Mouse (Mus musculus): Measurements from ENCODE around the gene Slc38a9. TPM values are rescaled to one million over a fixed set of nuclear protein-coding genes. Genes with fewer than 3 reads are reported as not detected.
"Not testable (repeated sequence)": the region's sequence is repeated elsewhere in the genome, so short reads cannot be mapped to it uniquely, and the experiment has no call there.

Gene Slc38a9
- total RNA-seq, 2 experiments from 2014 or later, result 18.0 to 26.5 TPM

DNA sequence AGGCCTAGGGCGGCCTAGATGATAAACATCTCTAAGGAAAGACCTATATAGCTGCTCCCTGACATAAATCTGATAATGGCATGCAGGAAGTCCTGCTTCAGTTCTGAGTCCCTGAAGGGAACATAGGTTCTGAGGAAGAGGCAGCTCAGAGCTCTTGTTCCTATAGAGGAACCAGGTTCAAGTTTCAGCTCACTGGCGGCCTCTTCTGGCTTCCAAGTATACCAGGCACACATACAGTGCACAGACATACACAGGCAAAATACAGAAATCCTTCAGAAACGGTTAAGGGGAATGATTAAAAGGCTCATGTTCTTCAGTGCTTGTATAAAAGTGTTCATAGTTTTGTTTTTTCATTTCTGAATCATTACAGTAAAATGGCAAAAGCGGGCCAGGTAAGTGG, 17.6 kb downstream of the Slc38a9 start:
- ATAC-seq (ENCODE audit: poor library complexity, severe bottlenecking), result peak; percentile 58

GRCm38 (mm10) chr13:112683312-112683711, 22.8 kb downstream of the Slc38a9 start:
- ATAC-seq (ENCODE audit: poor library complexity, severe bottlenecking), result no peak

- ATAC-seq (ENCODE audit: poor library complexity, severe bottlenecking), result no peak
These were observed 23.4 kb downstream of the Slc38a9 start for GRCm38 (mm10) chr13:112683970-112684369.

GRCm38 (mm10) chr13:112686155-112686554, 25.6 kb downstream of the Slc38a9 start:
- ATAC-seq (ENCODE audit: poor library complexity, severe bottlenecking), result no peak

GRCm38 (mm10) chr13:112692870-112693553, 32.5 kb downstream of the Slc38a9 start:
- no peak for ATAC-seq (ENCODE audit: poor library complexity, severe bottlenecking)

DNA sequence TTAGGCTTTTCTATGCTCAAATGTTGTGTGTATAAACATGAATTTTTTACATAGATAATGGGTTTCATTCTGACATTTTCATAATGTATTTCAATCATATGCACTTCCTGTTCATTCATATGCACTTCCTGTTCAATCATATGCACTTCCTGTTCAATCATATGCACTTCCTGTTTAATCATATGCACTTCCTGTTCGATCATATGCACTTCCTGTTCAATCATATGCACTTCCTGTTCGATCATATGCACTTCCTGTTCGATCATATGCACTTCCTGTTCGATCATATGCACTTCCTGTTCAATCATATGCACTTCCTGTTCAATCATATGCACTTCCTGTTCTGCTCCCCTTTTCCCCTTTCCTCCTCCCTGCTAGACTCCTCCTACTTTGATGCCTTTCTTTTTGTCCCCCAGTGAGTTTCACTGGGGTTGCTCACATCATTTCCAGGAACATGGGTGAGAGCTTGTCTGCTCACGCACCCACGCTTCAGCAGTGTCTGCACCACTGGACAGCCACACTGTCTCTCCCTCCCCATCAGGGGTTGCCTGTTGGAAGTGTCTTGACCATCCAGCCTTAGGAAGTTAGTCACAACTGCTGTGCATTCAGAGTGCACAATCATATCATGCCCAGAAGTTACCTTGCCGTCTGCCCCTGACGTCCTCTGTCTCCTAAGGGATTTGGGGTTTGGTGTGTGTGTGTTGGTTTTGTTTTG, 35.1 kb downstream of the Slc38a9 start:
- ATAC-seq (ENCODE audit: poor library complexity, severe bottlenecking), result peak; percentile 47

- no peak for ATAC-seq (ENCODE audit: poor library complexity, severe bottlenecking)
These were observed 40.7 kb downstream of the Slc38a9 start for GRCm38 (mm10) chr13:112701256-112701655.

- no peak for ATAC-seq (ENCODE audit: poor library complexity, severe bottlenecking)
These were observed 45.8 kb downstream of the Slc38a9 start for GRCm38 (mm10) chr13:112706351-112706750.

DNA sequence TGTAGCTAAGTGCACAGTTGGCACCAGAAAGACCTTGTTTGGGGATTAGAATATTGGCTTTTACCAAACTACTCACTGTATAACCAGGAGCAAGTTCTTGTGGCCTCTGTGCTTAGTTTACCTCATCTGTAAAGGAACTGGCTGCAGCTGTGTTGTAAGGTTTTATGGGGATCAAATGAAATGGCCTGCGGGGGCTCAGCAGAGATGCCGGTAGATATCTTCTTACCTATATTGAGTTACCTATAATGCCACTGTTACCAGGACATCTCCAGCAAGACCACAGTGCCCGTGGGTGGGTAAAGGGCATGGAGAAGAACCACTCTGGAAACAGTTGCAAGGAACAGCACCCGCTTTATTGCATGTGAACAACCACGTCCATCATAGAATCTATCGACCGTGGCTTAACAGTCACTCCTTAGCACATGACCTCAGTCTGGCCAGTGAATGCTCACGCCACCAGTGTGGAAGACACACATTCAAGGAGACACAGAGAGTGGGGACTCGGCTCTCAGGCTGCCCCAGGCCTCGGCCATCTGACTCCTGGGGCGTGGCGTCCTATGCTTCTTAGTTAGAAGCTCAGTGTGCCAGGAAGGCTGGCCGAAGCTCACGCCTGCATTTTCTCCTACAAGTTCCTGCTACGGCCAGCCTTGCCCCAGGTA, 59.7 kb downstream of the Slc38a9 start:
- no peak for ATAC-seq (ENCODE audit: poor library complexity, severe bottlenecking)

GRCm38 (mm10) chr13:112721946-112722729, 61.6 kb downstream of the Slc38a9 start:
- ATAC-seq (ENCODE audit: poor library complexity, severe bottlenecking), result no peak

GRCm38 (mm10) chr13:112724260-112724659, 63.7 kb downstream of the Slc38a9 start:
- not testable (repeated sequence) for ATAC-seq (ENCODE audit: poor library complexity, severe bottlenecking)

GRCm38 (mm10) chr13:112726002-112726401, 65.5 kb downstream of the Slc38a9 start:
- ATAC-seq (ENCODE audit: poor library complexity, severe bottlenecking), result no peak

DNA sequence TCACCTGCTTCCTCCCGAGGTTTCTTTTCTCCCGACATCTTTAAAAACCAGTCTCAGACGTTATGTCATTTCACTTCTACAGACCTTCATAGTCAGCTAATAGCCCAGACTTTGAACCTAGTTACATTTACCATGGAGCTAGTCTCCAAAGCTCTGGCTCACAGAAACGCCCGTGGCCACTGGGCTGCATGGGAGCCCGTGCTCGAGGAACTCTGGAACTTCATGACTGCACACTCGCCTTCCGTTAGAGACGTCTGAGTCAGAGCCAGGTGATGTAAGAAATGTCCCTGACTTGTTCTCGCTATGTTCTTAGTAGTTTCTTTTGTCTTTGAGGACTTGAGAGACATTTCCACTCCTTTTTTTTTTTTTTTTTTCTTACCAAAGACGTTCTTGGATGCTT, 72.8 kb downstream of the Slc38a9 start:
- no peak for ATAC-seq (ENCODE audit: poor library complexity, severe bottlenecking)

GRCm38 (mm10) chr13:112734906-112735713, 74.6 kb downstream of the Slc38a9 start:
- ATAC-seq (ENCODE audit: poor library complexity, severe bottlenecking), result peak; percentile 40; the same call in 1 of the 2 replicates

DNA sequence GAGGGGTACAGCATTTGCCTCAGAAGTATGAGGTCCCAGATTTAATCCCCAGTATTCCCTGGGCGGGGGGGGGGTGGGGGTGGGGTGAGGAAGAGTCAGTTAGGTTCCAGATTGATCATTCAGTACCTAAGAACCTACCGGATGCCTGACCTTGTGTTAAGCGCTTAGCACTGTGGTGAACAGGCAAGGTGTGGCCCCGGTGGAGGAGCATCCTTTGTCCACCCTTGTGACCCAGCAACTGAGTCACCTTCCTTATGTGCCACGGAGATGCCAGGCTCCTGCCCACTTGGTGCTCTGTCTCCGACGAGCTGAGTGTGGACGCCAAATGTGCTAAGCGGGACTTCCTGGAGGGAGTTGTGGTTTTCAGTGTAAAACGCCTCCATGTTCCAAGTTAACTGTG, 75.9 kb downstream of the Slc38a9 start:
- no peak for ATAC-seq (ENCODE audit: poor library complexity, severe bottlenecking)

GRCm38 (mm10) chr13:112737110-112737509, 76.6 kb downstream of the Slc38a9 start:
- ATAC-seq (ENCODE audit: poor library complexity, severe bottlenecking), result no peak

GRCm38 (mm10) chr13:112738005-112738404, 77.5 kb downstream of the Slc38a9 start:
- no peak for ATAC-seq (ENCODE audit: poor library complexity, severe bottlenecking)

DNA sequence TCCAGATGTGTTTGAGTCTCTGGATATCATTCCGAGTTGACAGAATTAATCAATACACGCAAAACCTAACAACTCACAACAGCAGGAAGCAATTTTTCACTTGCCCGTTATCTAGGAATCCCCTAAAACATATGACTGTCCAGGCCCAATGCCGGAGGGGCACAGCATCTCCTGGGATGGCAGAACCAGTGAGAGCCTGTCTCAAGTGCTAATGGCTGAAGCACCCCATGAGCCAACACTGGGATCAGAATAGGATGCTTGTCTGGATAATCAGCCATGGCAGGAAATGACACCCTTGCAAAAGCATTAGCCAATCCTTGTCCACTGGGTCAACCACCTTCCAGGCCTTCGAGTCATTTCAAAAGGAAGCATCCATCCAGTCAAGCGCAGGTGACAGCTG, 79.5 kb downstream of the Slc38a9 start:
- no peak for ATAC-seq (ENCODE audit: poor library complexity, severe bottlenecking)

DNA sequence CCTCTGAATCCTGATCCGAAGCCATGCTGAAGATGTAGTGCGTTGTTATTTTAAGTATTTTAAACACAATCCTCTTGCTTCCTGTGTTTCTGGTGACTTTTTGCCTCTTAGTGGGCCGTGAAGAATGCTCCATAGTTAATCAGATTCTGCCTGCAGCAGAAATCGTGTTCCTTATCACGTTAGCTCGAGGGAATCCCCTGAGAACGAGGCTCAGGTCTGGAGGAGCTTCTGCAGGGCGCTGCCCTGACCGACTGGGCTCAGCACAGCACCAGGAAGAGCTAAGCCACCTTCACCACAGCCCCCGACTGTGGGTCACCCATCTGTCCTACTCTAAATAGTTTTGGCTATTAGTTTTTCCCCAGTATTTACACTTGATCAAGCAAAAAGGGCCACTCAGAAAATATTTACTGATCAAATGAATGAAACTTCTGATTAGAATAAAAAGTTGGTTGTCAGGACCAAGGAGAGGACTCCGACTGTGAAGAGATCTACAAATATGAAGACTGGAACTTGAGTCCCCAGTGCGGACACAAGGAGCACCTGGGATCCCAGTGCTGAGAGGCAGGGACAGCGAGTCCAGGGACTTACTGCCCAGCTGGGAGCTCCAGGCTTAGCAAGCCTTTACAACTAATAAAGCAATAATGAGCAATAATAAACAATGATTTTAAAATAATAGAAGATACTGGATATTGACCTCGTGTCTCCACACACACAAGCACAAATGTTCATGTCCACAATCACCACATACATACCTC, 81.7 kb downstream of the Slc38a9 start:
- ATAC-seq (ENCODE audit: poor library complexity, severe bottlenecking), result no peak
